Mouse (Mus musculus): ENCODE data around the gene Methig1. TPM values are rescaled to one million over a fixed set of nuclear protein-coding genes. Genes with fewer than 3 reads are reported as not detected.
"Not testable (repeated sequence)": the region's sequence is repeated elsewhere in the genome, so short reads cannot be mapped to it uniquely, and the experiment has no call there.

Gene Methig1
- polyA plus RNA-seq, 1 experiment: not detected

DNA sequence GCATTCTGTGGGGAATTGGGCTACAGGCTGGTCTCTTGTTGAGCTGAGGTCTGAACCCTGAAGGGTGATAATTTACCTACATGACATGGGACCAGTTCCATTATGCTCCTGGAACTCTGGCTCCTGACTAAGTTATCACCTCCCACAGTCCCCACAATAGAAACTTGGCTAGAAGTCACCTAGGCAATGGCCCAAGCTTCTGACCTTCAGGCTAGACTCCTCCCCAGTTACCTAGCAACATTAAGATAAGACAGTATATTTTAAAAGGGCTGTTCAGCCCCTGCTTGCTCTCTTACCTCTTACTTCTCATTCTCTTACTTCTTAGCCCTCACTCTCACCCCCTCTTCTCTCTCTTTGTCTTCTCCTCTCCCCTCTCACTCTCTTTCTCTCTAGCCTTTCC, 7.5 kb upstream of the Methig1 start:
- TF ChIP-seq CTCF (IDR thresholded peaks at IDR 0.05; ENCODE audit: extremely low read depth, insufficient read depth, insufficient read length, insufficient replicate concordance): no peak
- H3K36me3 ChIP-seq (ENCODE audit: control insufficient read depth, insufficient read depth, low read length): no peaks in the 10 kb centered on the region
- H3K27ac ChIP-seq (ENCODE audit: insufficient read depth, low read length): no peak overlapping the region
- H3K4me3 ChIP-seq (ENCODE audit: extremely low read depth, insufficient read depth, insufficient read length): no peak overlapping the region
- H3K4me1 ChIP-seq (ENCODE audit: control insufficient read depth, insufficient read depth, insufficient read length): no peaks in the 10 kb centered on the region
- no peaks in the 10 kb centered on the region for H3K27me3 ChIP-seq (ENCODE audit: control insufficient read depth, insufficient read depth, low read length)
- no peak for DNase-seq (ENCODE audit: low read depth in 1 of 2, low spot score in 2 of 2)

DNA sequence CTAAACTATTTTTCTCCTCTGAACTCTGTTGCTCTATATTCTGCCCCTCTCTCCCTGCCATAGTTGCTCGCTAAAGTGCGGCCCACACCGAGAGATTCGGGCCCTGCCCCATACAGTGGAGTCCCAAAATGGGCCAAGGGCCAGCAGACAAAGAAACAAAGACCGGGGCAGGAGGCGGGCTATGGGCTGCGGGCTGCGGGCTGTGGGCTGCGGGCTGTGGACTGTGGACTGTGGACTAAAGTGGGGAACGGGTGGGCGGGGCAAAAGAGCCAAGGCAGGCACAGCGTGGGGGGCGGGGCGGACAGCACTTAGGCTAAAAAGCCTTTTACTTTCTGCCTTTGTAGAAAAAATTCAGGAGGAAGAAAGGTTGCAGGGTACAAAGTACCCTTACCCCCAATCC, 6.2 kb upstream of the Methig1 start:
- 91% methylated on average over 14 of the region's 14 CpGs for WGBS
- H3K27me3 ChIP-seq (ENCODE audit: control insufficient read depth, insufficient read depth, low read length): no peaks in the 10 kb centered on the region
- H3K27ac ChIP-seq (ENCODE audit: insufficient read depth, low read length): no peak overlapping the region
- H3K36me3 ChIP-seq (ENCODE audit: control insufficient read depth, insufficient read depth, low read length): no peaks in the 10 kb centered on the region
- H3K4me1 ChIP-seq (ENCODE audit: control insufficient read depth, insufficient read depth, insufficient read length): no peaks in the 10 kb centered on the region
- no peak for TF ChIP-seq CTCF (IDR thresholded peaks at IDR 0.05; ENCODE audit: extremely low read depth, insufficient read depth, insufficient read length, insufficient replicate concordance)
- no peak for TF ChIP-seq POLR2A (IDR thresholded peaks at IDR 0.05; ENCODE audit: low read depth, low read length)
- DNase-seq (ENCODE audit: low read depth in 1 of 2, low spot score in 2 of 2): no peak
- H3K4me3 ChIP-seq (ENCODE audit: extremely low read depth, insufficient read depth, insufficient read length): no peak overlapping the region

DNA sequence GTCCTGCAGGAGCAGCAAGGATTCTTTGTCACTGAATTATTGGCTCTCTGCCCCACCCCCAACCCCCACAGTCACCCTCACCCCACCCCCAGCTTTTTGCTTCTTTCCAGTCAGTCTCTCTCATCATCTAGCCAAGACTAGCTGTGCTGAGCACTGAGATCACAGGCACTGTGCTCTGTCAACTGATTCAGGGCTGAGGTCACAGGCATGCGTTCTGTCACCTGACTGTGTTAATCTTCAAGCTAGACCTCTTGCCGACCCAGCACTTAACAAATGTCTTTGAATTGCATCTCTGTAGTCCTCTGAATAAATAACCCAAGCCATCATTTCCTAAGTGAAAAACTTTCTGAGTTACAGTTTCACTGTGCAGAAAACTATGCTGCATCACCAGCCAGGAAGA, 3.5 kb upstream of the Methig1 start:
- Histone ChIP-seq H3K36me3 (ENCODE audit: control insufficient read depth, insufficient read depth, low read length) (no peaks in the 10 kb centered on the region), H3K4me3 (ENCODE audit: extremely low read depth, insufficient read depth, insufficient read length) (no peak overlapping the region), H3K27ac (ENCODE audit: insufficient read depth, low read length) (no peak overlapping the region), H3K27me3 (ENCODE audit: control insufficient read depth, insufficient read depth, low read length) (no peaks in the 10 kb centered on the region), H3K4me1 (ENCODE audit: control insufficient read depth, insufficient read depth, insufficient read length) (no peaks in the 10 kb centered on the region)
- TF ChIP-seq POLR2A (IDR thresholded peaks at IDR 0.05; ENCODE audit: low read depth, low read length) (no peak), CTCF (IDR thresholded peaks at IDR 0.05; ENCODE audit: extremely low read depth, insufficient read depth, insufficient read length, insufficient replicate concordance) (no peak)
- no peak for DNase-seq (ENCODE audit: low read depth in 1 of 2, low spot score in 2 of 2)
- 70% methylated on average over 2 of the region's 2 CpGs for WGBS

DNA sequence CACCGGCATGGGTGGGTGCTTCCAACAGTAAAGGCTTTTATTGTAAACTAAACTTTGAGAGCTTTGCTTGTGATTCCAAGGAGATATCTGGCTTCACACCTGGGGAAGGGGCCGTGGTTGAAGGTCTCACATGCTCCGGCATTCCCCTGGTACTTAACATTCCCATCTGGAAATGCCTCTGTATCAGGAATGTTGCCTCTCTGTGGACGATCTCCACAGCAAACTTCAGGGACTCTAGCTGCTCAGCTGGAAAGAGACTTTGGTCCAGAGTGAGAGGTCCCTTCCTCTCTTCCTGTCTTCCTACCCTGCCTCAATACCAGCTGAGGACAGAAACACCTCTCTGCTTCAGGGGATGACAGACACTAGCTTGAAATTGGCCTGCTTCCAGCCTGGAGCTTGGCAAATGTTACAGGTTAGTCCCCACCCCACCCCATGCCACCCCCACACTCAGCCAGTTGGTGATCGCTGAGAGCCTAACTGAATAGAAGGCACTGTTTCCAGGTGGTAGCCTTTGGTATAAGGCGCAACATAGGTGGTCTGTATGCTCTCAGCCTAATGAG, 1.4 kb upstream of the Methig1 start:
- Histone ChIP-seq H3K36me3 (ENCODE audit: control insufficient read depth, insufficient read depth, low read length) (no peaks in the 10 kb centered on the region), H3K27me3 (ENCODE audit: control insufficient read depth, insufficient read depth, low read length) (no peaks in the 10 kb centered on the region), H3K27ac (ENCODE audit: insufficient read depth, low read length) (no peak overlapping the region), H3K4me3 (ENCODE audit: extremely low read depth, insufficient read depth, insufficient read length) (no peak overlapping the region), H3K4me1 (ENCODE audit: control insufficient read depth, insufficient read depth, insufficient read length) (no peaks in the 10 kb centered on the region)
- WGBS: 78% methylated on average over 6 of the region's 6 CpGs
- TF ChIP-seq CTCF (IDR thresholded peaks at IDR 0.05; ENCODE audit: extremely low read depth, insufficient read depth, insufficient read length, insufficient replicate concordance): no peak
- no peak for TF ChIP-seq POLR2A (IDR thresholded peaks at IDR 0.05; ENCODE audit: low read depth, low read length)
- DNase-seq (ENCODE audit: low read depth in 1 of 2, low spot score in 2 of 2): no peak

DNA sequence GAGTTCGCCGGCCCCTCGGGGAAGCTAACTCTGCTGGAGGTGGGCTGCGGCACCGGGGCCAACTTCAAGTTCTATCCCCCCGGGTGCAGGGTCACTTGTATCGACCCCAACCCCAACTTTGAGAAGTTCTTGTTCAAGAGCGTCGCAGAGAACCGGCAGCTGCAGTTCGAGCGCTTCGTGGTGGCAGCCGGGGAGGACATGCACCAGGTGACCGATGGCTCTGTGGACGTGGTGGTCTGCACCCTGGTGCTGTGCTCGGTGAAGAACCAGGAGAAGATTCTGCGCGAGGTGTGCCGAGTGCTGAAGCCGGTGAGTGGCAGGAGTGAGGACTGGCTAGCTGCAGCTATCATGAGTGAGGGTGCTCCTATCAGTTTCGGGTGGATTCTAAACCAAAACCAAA, 450 bp downstream of the Methig1 start:
- not testable (repeated sequence) for H3K4me3 ChIP-seq (ENCODE audit: extremely low read depth, insufficient read depth, insufficient read length); H3K4me1 ChIP-seq (ENCODE audit: control insufficient read depth, insufficient read depth, insufficient read length); H3K27me3 ChIP-seq (ENCODE audit: control insufficient read depth, insufficient read depth, low read length); DNase-seq (ENCODE audit: low read depth in 1 of 2, low spot score in 2 of 2); H3K36me3 ChIP-seq (ENCODE audit: control insufficient read depth, insufficient read depth, low read length); H3K27ac ChIP-seq (ENCODE audit: insufficient read depth, low read length)
- 90% methylated on average over 22 of the region's 22 CpGs for WGBS

DNA sequence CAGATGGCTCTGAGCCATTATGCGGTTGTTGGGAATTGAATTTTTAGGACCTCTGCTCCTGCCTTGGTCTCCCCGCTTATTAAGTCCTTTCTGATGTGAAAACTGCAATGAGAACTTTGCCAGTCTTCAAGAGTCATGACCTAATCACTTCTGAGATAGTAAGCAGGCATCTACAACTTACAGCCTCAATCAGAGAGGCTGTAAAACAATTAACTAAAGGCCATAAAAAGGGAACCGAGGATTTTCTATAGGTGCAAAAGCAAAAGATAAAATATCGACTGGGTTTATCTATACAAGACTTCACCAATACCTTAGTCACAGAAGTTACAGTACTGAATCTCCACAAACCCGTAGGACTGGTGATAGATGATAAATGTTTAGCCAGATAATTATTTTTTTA, 2.9 kb downstream of the Methig1 start:
- TF ChIP-seq POLR2A (IDR thresholded peaks at IDR 0.05; ENCODE audit: low read depth, low read length) (no peak), CTCF (IDR thresholded peaks at IDR 0.05; ENCODE audit: extremely low read depth, insufficient read depth, insufficient read length, insufficient replicate concordance) (no peak)
- no peaks in the 10 kb centered on the region for H3K27me3 ChIP-seq (ENCODE audit: control insufficient read depth, insufficient read depth, low read length)
- WGBS: 70% methylated on average over 5 of the region's 5 CpGs

DNA sequence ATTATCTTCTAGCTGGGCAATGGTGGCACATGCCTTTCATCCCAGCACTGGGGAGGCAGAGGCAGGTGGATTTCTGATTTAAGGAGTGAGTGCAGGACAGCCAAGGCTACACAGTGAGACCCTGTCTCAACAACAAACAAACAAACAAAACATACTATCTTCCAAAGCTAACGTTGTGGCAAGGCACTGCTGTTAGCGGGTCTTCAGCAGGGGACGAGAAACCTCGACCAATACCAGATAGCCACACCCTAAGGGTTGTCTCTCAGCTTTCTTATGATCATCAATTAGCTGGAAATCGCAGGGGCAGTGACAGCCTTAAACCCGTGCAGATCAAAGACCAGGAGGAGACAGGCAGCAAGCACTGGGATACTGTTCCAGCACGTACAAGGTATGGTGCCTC, 11.3 kb downstream of the Methig1 start, which contains the start of gene Higd1c:
Higd1c (plus strand) TSS at position 301 of the 400 bp plus-strand sequence.
- TF ChIP-seq POLR2A (IDR thresholded peaks at IDR 0.05; ENCODE audit: low read depth, low read length) (no peak), CTCF (IDR thresholded peaks at IDR 0.05; ENCODE audit: extremely low read depth, insufficient read depth, insufficient read length, insufficient replicate concordance) (no peak)
- WGBS: 81% methylated on average over 7 of the region's 7 CpGs

More for the DNA sequence above, 2.9 kb downstream of the Methig1 start:
- H3K27ac ChIP-seq (ENCODE audit: insufficient read depth, low read length): no peak overlapping the region
- H3K4me1 ChIP-seq (ENCODE audit: control insufficient read depth, insufficient read depth, insufficient read length): no peaks in the 10 kb centered on the region
- DNase-seq (ENCODE audit: low read depth in 1 of 2, low spot score in 2 of 2): no peak
- H3K36me3 ChIP-seq (ENCODE audit: control insufficient read depth, insufficient read depth, low read length): no peaks in the 10 kb centered on the region
- no peak overlapping the region for H3K4me3 ChIP-seq (ENCODE audit: extremely low read depth, insufficient read depth, insufficient read length)

DNA sequence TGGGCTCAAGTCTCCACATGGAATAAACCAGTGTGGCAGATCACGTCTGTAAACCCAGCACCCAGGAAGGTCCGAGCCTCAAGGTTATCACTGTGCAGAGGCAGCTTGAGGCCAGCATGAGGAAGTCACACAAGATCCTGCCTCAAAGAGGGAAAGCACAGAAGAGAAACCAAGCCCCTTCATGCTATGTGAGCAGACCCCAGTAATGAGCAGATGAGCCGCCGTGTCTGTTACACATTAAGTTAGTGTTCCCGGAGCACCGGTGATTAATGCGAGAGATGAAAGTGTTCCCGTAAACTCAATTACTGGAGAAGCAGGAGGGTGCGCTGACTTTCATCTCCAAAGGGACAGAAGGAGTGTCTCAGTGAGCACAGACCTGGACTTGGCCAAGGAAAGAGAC, 13.0 kb downstream of the Methig1 start:
- 88% methylated on average over 9 of the region's 9 CpGs for WGBS
- not testable (repeated sequence) for H3K4me1 ChIP-seq (ENCODE audit: control insufficient read depth, insufficient read depth, insufficient read length); DNase-seq (ENCODE audit: low read depth in 1 of 2, low spot score in 2 of 2); H3K27ac ChIP-seq (ENCODE audit: insufficient read depth, low read length); H3K36me3 ChIP-seq (ENCODE audit: control insufficient read depth, insufficient read depth, low read length); H3K27me3 ChIP-seq (ENCODE audit: control insufficient read depth, insufficient read depth, low read length); H3K4me3 ChIP-seq (ENCODE audit: extremely low read depth, insufficient read depth, insufficient read length)

More for the DNA sequence above, 11.3 kb downstream of the Methig1 start, which contains the start of gene Higd1c:
- Histone ChIP-seq H3K27ac (ENCODE audit: insufficient read depth, low read length) (no peak within 1 kb of the TSS), H3K4me3 (ENCODE audit: extremely low read depth, insufficient read depth, insufficient read length) (no peak within 1 kb of the TSS), H3K4me1 (ENCODE audit: control insufficient read depth, insufficient read depth, insufficient read length) (no peaks in the 10 kb centered on the region), H3K27me3 (ENCODE audit: control insufficient read depth, insufficient read depth, low read length) (no peaks in the 10 kb centered on the region), H3K36me3 (ENCODE audit: control insufficient read depth, insufficient read depth, low read length) (no peaks in the 10 kb centered on the region)
- DNase-seq (ENCODE audit: low read depth in 1 of 2, low spot score in 2 of 2): no peak

Measured in spleen, adult 2 months (tissue).